Mouse (Mus musculus) embryonic facial prominence, embryonic 14.5 days (tissue): ENCODE results near the gene Calm3. TPM values are rescaled to one million over a fixed set of nuclear protein-coding genes. Genes with fewer than 3 reads are reported as not detected.

ENCODE experiments used
- polyA plus RNA-seq: library from polyadenylated mRNA; unstranded; fragments of >200 nt; fragmentation: Nextera tagmentation; extraction: Ambion mirVana; gene quantifications from 2 replicates; pipeline ENCODE4 v1.2.1, GENCODE M21; 2014

The Calm3 gene
- polyA plus RNA-seq, 1 experiment from 2014 or later: 164 TPM

Other genes starting within 250 kb of the Calm3 start
- not detected in 2 replicates for gene Ceacam15, start 248.4 kb downstream of the Calm3 start, polyA plus RNA-seq
- not detected in 2 replicates for gene Ceacam9, start 202.2 kb downstream of the Calm3 start, polyA plus RNA-seq
- 278 and 286 TPM in 2 replicates for gene Ap2s1, start 185.7 kb downstream of the Calm3 start, polyA plus RNA-seq
- 26.5 and 27.5 TPM in 2 replicates for gene Slc1a5, start 142.8 kb downstream of the Calm3 start, polyA plus RNA-seq
- gene Strn4, start 108.2 kb downstream of the Calm3 start, polyA plus RNA-seq: 97.4 and 107 TPM in 2 replicates
- gene Fkrp, start 107.4 kb downstream of the Calm3 start, polyA plus RNA-seq: 28.2 and 28.6 TPM in 2 replicates
- 14.4 and 16.5 TPM in 2 replicates for gene Prkd2, start 81.2 kb downstream of the Calm3 start, polyA plus RNA-seq
- 7.2 and 7.6 TPM in 2 replicates for gene Dact3, start 48.8 kb downstream of the Calm3 start, polyA plus RNA-seq
- 27.0 and 29.1 TPM in 2 replicates for gene Gng8, start 32.3 kb downstream of the Calm3 start, polyA plus RNA-seq
- 1.8 and 1.9 TPM in 2 replicates for gene Ptgir, start 17.6 kb downstream of the Calm3 start, polyA plus RNA-seq
- 20.9 and 21.9 TPM in 2 replicates for gene Pnmal2, start 20.6 kb upstream of the Calm3 start, polyA plus RNA-seq
- 2.1 and 2.3 TPM in 2 replicates for gene Pnmal1, start 35.6 kb upstream of the Calm3 start, polyA plus RNA-seq
- gene Gm42372, start 59.0 kb upstream of the Calm3 start, polyA plus RNA-seq: 0.24 and 0.38 TPM in 2 replicates
- gene Ccdc8, start 68.6 kb upstream of the Calm3 start, polyA plus RNA-seq: 24.7 and 26.0 TPM in 2 replicates
- gene Ppp5c, start 103.8 kb upstream of the Calm3 start, polyA plus RNA-seq: 99.0 and 107 TPM in 2 replicates
- 26.1 and 34.8 TPM in 2 replicates for gene Hif3a, start 138.3 kb upstream of the Calm3 start, polyA plus RNA-seq
- 0.11 and 0.16 TPM in 2 replicates for gene Psg16, start 149.9 kb upstream of the Calm3 start, polyA plus RNA-seq
- gene Ceacam3, start 226.2 kb upstream of the Calm3 start, polyA plus RNA-seq: 0.08 TPM in 1 of 2 replicates, not detected in the other